Mouse (Mus musculus): ENCODE measurements around the gene Cers2. TPM values are rescaled to one million over a fixed set of nuclear protein-coding genes. Genes with fewer than 3 reads are reported as not detected.

Gene Cers2
- 113 and 125 TPM in 2 replicates for polyA plus RNA-seq (2015; fragmentation: Nextera tagmentation; extraction: Ambion mirVana)

- H3K36me3 ChIP-seq: peaks cover 17% of the 10 kb centered on the region
- peaks cover 88% of the 10 kb centered on the region for H3K4me1 ChIP-seq (replicated peaks)
- H3K9me3 ChIP-seq (replicated peaks): no peaks in the 10 kb centered on the region
- ATAC-seq (ENCODE audit: low read depth): no peak
- WGBS (ENCODE audit: insufficient replicate concordance): 2% methylated on average over 27 of the region's 27 CpGs
- peak within 1 kb of the TSS; percentile 89 for H3K4me3 ChIP-seq (replicated peaks)
- H3K27ac ChIP-seq: peak within 1 kb of the TSS; percentile 95
- no peaks in the 10 kb centered on the region for H3K27me3 ChIP-seq
- H3K4me2 ChIP-seq: peak within 1 kb of the TSS; percentile 96
- DNase-seq: no peak
- peak within 1 kb of the TSS; percentile 98 for H3K9ac ChIP-seq
These were observed at the start of gene Cers2 for GRCm38 (mm10) chr3:95314486-95315093. Gene Cers2, plus strand, starts transcription at chr3:95314791.

- whole genome bisulfite sequencing (ENCODE audit: insufficient replicate concordance): 89% methylated on average over 3 of the region's 3 CpGs
- no peak for DNase-seq
- H3K36me3 ChIP-seq: peaks cover 67% of the 10 kb centered on the region
These were observed 48.5 kb upstream of the Cers2 start for GRCm38 (mm10) chr3:95266052-95266451.

GRCm38 (mm10) chr3:95267855-95268254 lies 46.7 kb upstream of the Cers2 start:
- DNase-seq (no peak), ATAC-seq (ENCODE audit: low read depth) (no peak)
- H3K36me3 ChIP-seq: peaks cover 54% of the 10 kb centered on the region
- H3K4me3 ChIP-seq (replicated peaks): no peak overlapping the region
- H3K4me1 ChIP-seq (replicated peaks): peaks cover 14% of the 10 kb centered on the region
- no peak overlapping the region for H3K4me2 ChIP-seq
- no peaks in the 10 kb centered on the region for H3K27me3 ChIP-seq
- H3K9ac ChIP-seq: no peak overlapping the region
- H3K9me3 ChIP-seq (replicated peaks): no peaks in the 10 kb centered on the region
- H3K27ac ChIP-seq: no peak overlapping the region; the same call in 1 of the 2 replicates

More at GRCm38 (mm10) chr3:95266052-95266451, 48.5 kb upstream of the Cers2 start:
- Histone ChIP-seq H3K9ac (no peak overlapping the region), H3K27me3 (no peaks in the 10 kb centered on the region), H3K4me1 (replicated peaks) (peaks cover 14% of the 10 kb centered on the region), H3K4me3 (replicated peaks) (no peak overlapping the region), H3K9me3 (replicated peaks) (no peaks in the 10 kb centered on the region), H3K4me2 (no peak overlapping the region), H3K27ac (no peak overlapping the region)
- ATAC-seq (ENCODE audit: low read depth): no peak

- Histone ChIP-seq H3K9ac (no peak overlapping the region), H3K27me3 (no peaks in the 10 kb centered on the region), H3K27ac (no peak overlapping the region), H3K9me3 (replicated peaks) (no peaks in the 10 kb centered on the region), H3K4me3 (replicated peaks) (no peak overlapping the region), H3K4me1 (replicated peaks) (peaks cover 21% of the 10 kb centered on the region), H3K36me3 (peaks cover 42% of the 10 kb centered on the region), H3K4me2 (no peak overlapping the region)
- DNase-seq (no peak), ATAC-seq (ENCODE audit: low read depth) (no peak)
- WGBS (ENCODE audit: insufficient replicate concordance): 88% methylated on average over 5 of the region's 5 CpGs
These were observed 44.8 kb upstream of the Cers2 start for GRCm38 (mm10) chr3:95269789-95270188.

GRCm38 (mm10) chr3:95270766-95271364 lies 43.7 kb upstream of the Cers2 start:
- Histone ChIP-seq H3K4me3 (replicated peaks) (no peak overlapping the region), H3K36me3 (peaks cover 36% of the 10 kb centered on the region), H3K9ac (no peak overlapping the region), H3K9me3 (replicated peaks) (no peaks in the 10 kb centered on the region), H3K27ac (no peak overlapping the region), H3K4me2 (no peak overlapping the region), H3K4me1 (replicated peaks) (peaks cover 32% of the 10 kb centered on the region), H3K27me3 (no peaks in the 10 kb centered on the region)
- 79% methylated on average over 12 of the region's 12 CpGs for WGBS (ENCODE audit: insufficient replicate concordance)
- no peak for DNase-seq
- no peak for ATAC-seq (ENCODE audit: low read depth)

GRCm38 (mm10) chr3:95273471-95273870 lies 41.1 kb upstream of the Cers2 start:
- H3K4me1 ChIP-seq (replicated peaks): peaks cover 55% of the 10 kb centered on the region
- ATAC-seq (ENCODE audit: low read depth) (no peak), DNase-seq (no peak)
- H3K9me3 ChIP-seq (replicated peaks): no peaks in the 10 kb centered on the region
- H3K36me3 ChIP-seq: peaks cover 11% of the 10 kb centered on the region; the same call in 1 of the 2 replicates
- H3K4me3 ChIP-seq (replicated peaks): no peak overlapping the region
- H3K27ac ChIP-seq: no peak overlapping the region
- no peaks in the 10 kb centered on the region for H3K27me3 ChIP-seq
- H3K4me2 ChIP-seq: no peak overlapping the region
- H3K9ac ChIP-seq: no peak overlapping the region
- WGBS (ENCODE audit: insufficient replicate concordance): 81% methylated on average over 5 of the region's 5 CpGs

GRCm38 (mm10) chr3:95274453-95274852 lies 40.1 kb upstream of the Cers2 start:
- ATAC-seq (ENCODE audit: low read depth) (no peak), DNase-seq (no peak)
- Histone ChIP-seq H3K9me3 (replicated peaks) (no peaks in the 10 kb centered on the region), H3K36me3 (peaks cover 4% of the 10 kb centered on the region; the same call in 1 of the 2 replicates), H3K27ac (no peak overlapping the region), H3K9ac (no peak overlapping the region), H3K4me3 (replicated peaks) (no peak overlapping the region), H3K27me3 (no peaks in the 10 kb centered on the region), H3K4me1 (replicated peaks) (peaks cover 64% of the 10 kb centered on the region), H3K4me2 (no peak overlapping the region)
- 87% methylated on average over 4 of the region's 4 CpGs for WGBS (ENCODE audit: insufficient replicate concordance)

- Histone ChIP-seq H3K9ac (0 out of 2 replicates have a peak overlapping the region, but pooled peaks have one; percentile 4), H3K27me3 (no peaks in the 10 kb centered on the region), H3K36me3 (no peaks in the 10 kb centered on the region), H3K4me3 (replicated peaks) (no peak overlapping the region), H3K4me1 (replicated peaks) (peaks cover 71% of the 10 kb centered on the region), H3K27ac (no peak overlapping the region), H3K4me2 (no peak overlapping the region), H3K9me3 (replicated peaks) (no peaks in the 10 kb centered on the region)
- WGBS (ENCODE audit: insufficient replicate concordance): 52% methylated on average over 6 of the region's 6 CpGs
- DNase-seq (no peak), ATAC-seq (ENCODE audit: low read depth) (no peak)
These were observed 39.4 kb upstream of the Cers2 start for GRCm38 (mm10) chr3:95275161-95275560.

- no peak for ATAC-seq (ENCODE audit: low read depth)
These were observed 38.1 kb upstream of the Cers2 start for GRCm38 (mm10) chr3:95276428-95276934.

GRCm38 (mm10) chr3:95277149-95277551 lies 37.4 kb upstream of the Cers2 start:
- peaks cover 78% of the 10 kb centered on the region for H3K4me1 ChIP-seq (replicated peaks)
- H3K4me2 ChIP-seq: no peak overlapping the region
- DNase-seq (peak; percentile 43), ATAC-seq (ENCODE audit: low read depth) (no peak)
- H3K9ac ChIP-seq: peak overlapping the region; percentile 39; the same call in 1 of the 2 replicates
- 70% methylated on average over 1 of the region's 1 CpGs for WGBS (ENCODE audit: insufficient replicate concordance)
- no peaks in the 10 kb centered on the region for H3K27me3 ChIP-seq
- H3K36me3 ChIP-seq: no peaks in the 10 kb centered on the region
- no peak overlapping the region for H3K4me3 ChIP-seq (replicated peaks)
- H3K9me3 ChIP-seq (replicated peaks): no peaks in the 10 kb centered on the region
- H3K27ac ChIP-seq: peak overlapping the region; percentile 67

More at GRCm38 (mm10) chr3:95276428-95276934, 38.1 kb upstream of the Cers2 start:
- no peaks in the 10 kb centered on the region for H3K27me3 ChIP-seq
- WGBS (ENCODE audit: insufficient replicate concordance): 49% methylated on average over 5 of the region's 5 CpGs
- no peak overlapping the region for H3K4me3 ChIP-seq (replicated peaks)
- peak overlapping the region; percentile 67 for H3K27ac ChIP-seq
- no peaks in the 10 kb centered on the region for H3K36me3 ChIP-seq
- peaks cover 78% of the 10 kb centered on the region for H3K4me1 ChIP-seq (replicated peaks)
- no peak overlapping the region for H3K4me2 ChIP-seq
- DNase-seq: no peak
- H3K9me3 ChIP-seq (replicated peaks): no peaks in the 10 kb centered on the region
- peak overlapping the region; percentile 26; the same call in 1 of the 2 replicates for H3K9ac ChIP-seq

GRCm38 (mm10) chr3:95280747-95281146 lies 33.8 kb upstream of the Cers2 start:
- WGBS (ENCODE audit: insufficient replicate concordance): 11% methylated on average over 8 of the region's 8 CpGs
- H3K9me3 ChIP-seq (replicated peaks): no peaks in the 10 kb centered on the region
- peak overlapping the region; percentile 79 for H3K4me2 ChIP-seq
- peaks cover 77% of the 10 kb centered on the region for H3K4me1 ChIP-seq (replicated peaks)
- H3K9ac ChIP-seq: peak overlapping the region; percentile 90
- no peak for ATAC-seq (ENCODE audit: low read depth)
- H3K27ac ChIP-seq: peak overlapping the region; percentile 90
- peak overlapping the region; percentile 82 for H3K4me3 ChIP-seq (replicated peaks)
- no peaks in the 10 kb centered on the region for H3K36me3 ChIP-seq
- no peak for DNase-seq
- no peaks in the 10 kb centered on the region for H3K27me3 ChIP-seq

All from liver, embryonic 13.5 days (tissue).